Mouse (Mus musculus) urinary bladder, postnatal 14 days (tissue): ENCODE results near the gene Gm498.
A peak's percentile ranks its signal among the peaks of the same experiment; 100 is the strongest.

Source experiments
- DNase-seq: peaks from one replicate; pipeline ENCODE4 v3.0.0; 2021; ENCODE audit warnings: low spot score

Gm498 gene

DNA sequence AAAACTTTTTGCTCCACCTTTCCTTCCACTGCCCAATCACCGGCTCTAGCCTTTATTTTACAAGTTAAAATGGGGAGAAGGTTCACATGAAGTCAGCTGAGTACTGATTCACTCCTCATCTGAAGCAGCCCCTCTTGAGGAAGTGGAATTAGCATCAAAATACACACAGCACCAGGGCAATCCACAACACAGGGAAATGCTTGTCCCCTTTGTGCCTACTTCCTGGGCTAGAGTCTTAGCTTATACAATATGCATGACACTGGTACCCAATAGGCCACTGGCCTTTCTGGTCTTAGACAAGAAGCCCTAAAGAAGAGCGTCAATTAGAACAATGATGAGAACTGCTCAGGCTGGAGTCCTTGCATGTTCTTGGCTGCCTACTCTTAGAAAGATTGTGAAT, 25.7 kb downstream of the Gm498 start:
- no peak for DNase-seq

DNA sequence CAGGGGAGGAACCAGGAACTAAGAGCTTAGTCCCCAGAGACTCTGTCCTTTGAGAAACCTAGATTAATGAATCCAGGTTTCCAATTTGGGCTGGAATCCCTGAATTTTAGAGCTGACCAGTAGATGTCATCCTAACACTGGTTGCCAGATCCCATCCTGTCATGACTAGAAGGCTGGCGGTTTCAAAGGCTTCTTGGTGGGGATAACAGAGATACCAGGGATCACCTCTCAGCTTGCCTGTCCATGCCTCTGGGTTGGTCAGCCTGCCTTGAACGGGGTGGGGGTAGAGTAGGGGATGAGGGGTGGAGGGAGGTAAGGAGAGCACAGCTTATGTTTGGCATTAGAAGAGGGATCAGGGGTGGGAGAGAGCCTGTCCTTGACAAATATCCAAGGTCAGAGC, 34.0 kb downstream of the Gm498 start:
- DNase-seq = no peak

DNA sequence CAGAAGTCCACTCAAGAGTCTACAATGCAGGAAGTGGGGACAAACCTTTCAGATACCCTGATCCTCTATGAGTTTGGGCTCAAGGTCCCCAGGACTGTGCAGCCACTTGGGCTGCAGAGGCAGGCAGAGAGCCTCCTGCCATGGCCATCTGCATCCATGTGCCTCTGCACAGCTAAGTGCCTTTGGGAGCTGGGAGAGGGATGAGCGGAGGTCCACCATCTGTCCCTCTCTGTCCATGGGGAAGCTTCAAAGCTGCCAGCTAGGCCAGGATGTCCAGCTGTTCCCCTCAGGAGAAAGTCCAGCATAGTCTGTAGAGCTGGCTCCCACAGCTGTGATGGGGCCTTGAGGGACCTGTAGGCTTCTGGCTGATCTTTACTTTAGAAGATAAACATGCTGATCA, 38.5 kb downstream of the Gm498 start:
- DNase-seq = no peak

DNA sequence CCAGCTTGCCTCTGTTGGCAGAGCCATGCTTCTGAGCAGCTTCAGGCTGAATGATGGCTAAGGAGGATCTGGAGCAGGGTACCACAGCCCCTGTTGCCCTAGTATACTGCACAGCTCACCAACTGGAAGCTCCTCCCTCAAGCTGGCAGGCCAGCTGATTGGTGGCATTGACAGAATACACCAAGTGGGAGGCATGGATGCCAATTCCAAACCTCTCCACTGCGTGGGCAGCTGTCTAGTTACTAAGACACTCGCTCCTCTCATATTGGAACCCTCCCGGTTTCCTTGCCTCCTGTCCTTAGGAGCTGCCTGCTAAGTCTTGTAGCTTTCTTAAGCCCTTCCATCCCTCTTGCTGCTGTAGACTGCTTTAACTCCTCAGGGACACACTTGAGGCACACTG, 39.0 kb downstream of the Gm498 start:
- DNase-seq = no peak

DNA sequence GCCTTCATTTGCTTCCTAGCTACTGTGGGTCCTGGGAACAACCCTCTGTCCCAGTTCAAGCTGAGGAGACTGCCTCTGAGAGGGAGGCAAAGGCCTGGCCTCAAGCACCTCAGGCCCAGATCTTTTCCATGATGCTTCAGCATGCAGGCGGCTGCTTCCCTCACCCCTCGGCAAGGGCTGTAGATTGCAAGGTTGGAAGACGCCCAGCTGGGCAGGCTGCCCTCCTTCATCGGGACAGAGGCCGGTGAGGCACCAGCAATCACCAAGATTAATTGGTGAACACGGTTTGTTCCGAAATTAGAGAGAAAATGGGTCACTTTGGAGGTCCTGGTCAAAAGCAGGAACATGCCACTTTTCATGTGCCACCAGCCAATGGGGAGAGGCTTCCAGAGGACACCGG, 47.0 kb downstream of the Gm498 start:
- no peak for DNase-seq

DNA sequence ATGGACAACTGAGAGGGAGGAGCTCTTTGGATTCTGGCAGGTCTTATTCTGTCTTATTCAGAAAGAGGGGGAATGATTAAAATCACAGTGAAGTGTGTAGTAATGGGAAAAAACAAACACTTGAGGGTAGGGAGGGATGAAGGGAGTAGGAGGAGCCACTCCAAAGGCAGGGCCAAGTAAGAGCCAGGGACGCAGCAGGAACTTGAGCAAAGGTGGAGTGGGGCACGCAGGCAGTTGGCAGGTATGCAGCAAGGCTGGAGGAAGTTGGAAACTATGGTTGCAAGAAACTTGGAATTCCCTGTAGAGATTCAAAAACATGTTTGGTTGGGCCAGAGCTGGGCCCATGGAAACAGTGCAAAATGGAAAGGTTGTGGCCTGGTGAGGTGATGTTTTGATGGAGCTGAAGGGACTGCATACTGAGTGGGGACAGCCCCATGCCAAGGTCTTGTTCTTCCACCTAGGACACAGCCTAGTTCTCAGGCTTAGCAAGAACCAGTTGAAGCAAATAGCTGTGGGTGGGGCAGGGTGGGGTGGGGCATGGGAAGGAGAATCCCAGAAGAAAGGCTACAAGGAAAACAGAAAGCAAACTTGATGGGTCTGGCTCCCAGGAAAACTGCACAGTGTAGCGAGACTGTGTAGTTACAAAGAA, 52.5 kb downstream of the Gm498 start:
- no peak for DNase-seq

DNA sequence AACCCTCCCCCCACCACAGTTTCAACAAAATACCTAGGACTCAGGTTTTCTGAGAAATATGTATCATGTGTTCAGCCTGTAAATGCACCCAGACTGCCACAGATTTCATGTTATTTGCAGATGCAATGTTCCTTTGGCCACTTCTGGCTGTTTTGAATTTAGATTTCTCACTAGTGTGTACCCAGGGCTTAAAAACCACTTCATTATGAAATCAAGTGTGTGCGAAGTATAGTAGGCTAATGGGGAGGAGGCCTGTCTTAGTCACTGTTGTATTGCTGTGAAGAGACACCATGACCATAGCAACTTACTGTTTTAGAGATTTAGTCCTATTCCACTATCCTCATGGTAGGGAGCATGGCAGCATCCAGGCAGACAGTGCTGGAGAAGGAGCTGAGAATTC, 63.3 kb downstream of the Gm498 start:
- no peak for DNase-seq

DNA sequence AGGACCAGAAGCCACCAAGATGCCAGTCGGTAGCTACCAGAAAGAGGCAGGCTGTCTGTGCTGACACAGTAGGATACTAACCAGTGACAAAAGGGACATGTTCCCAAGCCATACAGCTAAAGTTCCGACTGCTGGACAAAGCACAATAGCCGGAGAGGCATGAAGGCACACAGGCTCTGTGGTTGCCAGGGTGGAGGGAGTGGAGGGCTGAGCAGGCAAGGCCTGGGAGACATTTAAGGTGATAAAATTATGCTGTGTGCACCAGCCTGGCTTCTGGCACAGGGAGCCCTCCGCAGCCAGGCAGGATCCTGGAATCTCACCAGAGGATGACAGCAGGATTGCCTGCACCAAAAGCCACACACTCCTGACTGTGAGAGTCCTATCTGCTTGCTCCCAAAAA, 72.0 kb downstream of the Gm498 start:
- no peak for DNase-seq

DNA sequence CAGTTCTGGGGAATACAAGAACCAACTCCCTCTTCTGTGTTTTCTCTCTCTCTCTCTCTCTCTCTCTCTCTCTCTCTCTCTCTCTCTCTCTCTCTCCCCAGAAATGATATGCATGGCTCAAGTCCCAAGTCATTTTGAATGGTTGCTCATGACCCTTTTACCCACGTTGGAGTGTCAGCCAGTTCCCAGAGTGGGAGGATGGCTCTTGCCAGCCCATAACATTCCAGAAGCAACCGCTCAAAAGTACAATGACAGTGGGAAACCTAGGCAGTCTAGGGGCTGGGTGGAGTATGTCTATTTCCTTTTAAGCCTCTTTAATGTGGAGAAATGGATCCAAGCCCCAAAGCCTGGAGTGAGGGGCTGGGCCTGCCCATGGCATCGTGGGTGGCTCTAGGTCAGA, 72.8 kb downstream of the Gm498 start:
- no peak for DNase-seq

DNA sequence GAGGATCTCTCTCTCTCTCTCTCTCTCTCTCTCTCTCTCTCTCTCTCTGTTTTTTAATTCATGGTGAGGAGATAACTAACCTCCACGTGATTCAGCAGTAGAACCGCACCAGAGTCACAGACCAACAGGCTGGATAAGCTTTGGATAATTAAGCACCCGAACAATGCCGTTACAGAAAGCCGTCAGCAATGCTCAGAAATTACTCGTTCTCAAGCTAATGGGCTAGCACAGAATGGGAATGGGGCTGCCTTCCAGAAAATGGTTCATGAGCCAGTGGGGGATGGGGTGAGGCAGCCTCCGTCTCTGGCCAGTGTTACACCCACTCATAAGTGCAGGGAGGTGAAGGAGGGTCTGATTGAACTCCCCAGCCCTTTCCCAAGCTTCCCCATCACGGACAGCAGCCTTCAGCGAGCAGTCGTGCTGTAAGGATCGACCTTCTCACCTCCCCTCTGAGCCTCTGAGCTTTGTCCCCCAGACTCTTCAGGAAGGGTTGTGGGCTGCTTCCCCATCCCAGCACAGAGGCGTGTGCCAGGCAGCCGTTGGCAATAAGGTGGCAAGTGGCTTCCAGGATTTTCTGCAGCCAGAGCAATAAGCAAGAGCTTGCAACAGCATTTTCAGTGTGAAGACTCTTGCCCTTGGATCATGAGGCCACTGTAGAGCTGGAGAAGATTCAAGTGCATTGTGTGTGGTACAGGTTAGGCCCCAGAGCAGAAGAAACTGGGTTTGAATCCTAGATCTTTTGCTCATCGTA, 76.5 kb downstream of the Gm498 start:
- no peak for DNase-seq

DNA sequence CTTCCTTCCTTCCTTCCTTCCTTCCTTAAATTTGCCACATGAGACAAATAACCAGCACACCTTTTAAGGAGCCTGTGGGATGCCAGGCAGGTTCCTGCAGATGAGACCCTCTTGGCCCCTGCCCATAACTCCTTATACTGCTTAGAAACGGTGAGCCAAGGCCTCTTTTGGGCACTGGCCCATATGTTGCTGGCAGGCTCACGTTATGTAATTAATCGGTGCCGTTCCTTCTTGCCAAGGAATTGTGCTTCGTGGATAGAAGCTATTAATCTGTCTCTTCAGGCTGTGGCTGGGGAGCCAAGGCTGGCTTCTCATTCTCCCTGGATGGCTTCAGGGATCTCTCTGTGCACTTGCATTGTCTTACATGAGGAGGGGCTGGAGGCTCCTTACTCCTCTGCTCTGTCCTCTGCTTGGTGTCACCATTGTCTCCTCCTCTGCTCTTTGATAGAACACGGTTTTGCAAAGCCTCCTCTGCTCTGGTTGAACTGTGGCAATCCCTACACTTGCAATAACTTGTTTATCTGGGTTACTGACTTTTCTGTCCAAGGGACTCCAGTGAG, 77.9 kb downstream of the Gm498 start:
- peak; percentile 21 for DNase-seq
